Mouse (Mus musculus) forebrain, embryonic 15.5 days (tissue): ENCODE results near the gene Ccnd2. TPM values are rescaled to one million over a fixed set of nuclear protein-coding genes. Genes with fewer than 3 reads are reported as not detected.

Experiments used
- ATAC-seq: fragments of 200-750 bp; cut with Nextera tagmentation; replicated peaks from 2 replicates; pipeline ENCODE4 v1.8.0; 2017; ENCODE audit warnings: mild to moderate bottlenecking, moderate TSS enrichment, moderate library complexity
- H3K27ac ChIP-seq: fragments of 300-500 bp; sonication (generic); replicated peaks from 2 replicates; pipeline ENCODE4 v1.5.1; 2015; ENCODE audit warnings: mild to moderate bottlenecking, inconsistent platforms
- H3K27me3 ChIP-seq: fragments of 300-500 bp; sonication (generic); 2 replicates; pipeline ENCODE4 v1.6.1; 2015; ENCODE audit warnings: inconsistent platforms
- H3K36me3 ChIP-seq: fragments of 300-500 bp; sonication (generic); 2 replicates; pipeline ENCODE4 v1.6.1; 2015; ENCODE audit warnings: mild to moderate bottlenecking, inconsistent platforms
- H3K4me1 ChIP-seq: fragments of 300-500 bp; sonication (generic); 2 replicates; pipeline ENCODE4 v1.6.1; 2015; ENCODE audit warnings: inconsistent platforms
- H3K4me2 ChIP-seq: fragments of 300-500 bp; sonication (generic); replicated peaks from 2 replicates; pipeline ENCODE4 v1.6.1; 2015; ENCODE audit warnings: mild to moderate bottlenecking, inconsistent platforms
- H3K4me3 ChIP-seq: fragments of 300-500 bp; sonication (generic); 2 replicates; pipeline ENCODE4 v1.5.1; 2015; ENCODE audit warnings: mild to moderate bottlenecking, inconsistent platforms
- H3K9ac ChIP-seq: fragments of 300-500 bp; sonication (generic); replicated peaks from 2 replicates; pipeline ENCODE4 v1.6.1; 2015; ENCODE audit warnings: mild to moderate bottlenecking, inconsistent platforms
- H3K9me3 ChIP-seq: fragments of 300-500 bp; sonication (generic); 2 replicates; pipeline ENCODE4 v1.6.1; 2016; ENCODE audit warnings: inconsistent platforms
- WGBS: fragments of 180-500 bp; shearing (Covaris S2); methylation state at CpG from one replicate; pipeline ENCODE4 v1.1.7; 2015; ENCODE audit warnings: mixed read lengths; 5-methylcytosine and 5-hydroxymethylcytosine counted together
- polyA plus RNA-seq: library from polyadenylated mRNA; unstranded; fragments of >200 nt; fragmentation: Nextera tagmentation; extraction: Ambion mirVana; gene quantifications from 2 replicates; pipeline ENCODE4 v1.2.1, GENCODE M21; 2015

Ccnd2 gene
- polyA plus RNA-seq, 1 experiment from 2014 or later = 1,282 TPM

DNA sequence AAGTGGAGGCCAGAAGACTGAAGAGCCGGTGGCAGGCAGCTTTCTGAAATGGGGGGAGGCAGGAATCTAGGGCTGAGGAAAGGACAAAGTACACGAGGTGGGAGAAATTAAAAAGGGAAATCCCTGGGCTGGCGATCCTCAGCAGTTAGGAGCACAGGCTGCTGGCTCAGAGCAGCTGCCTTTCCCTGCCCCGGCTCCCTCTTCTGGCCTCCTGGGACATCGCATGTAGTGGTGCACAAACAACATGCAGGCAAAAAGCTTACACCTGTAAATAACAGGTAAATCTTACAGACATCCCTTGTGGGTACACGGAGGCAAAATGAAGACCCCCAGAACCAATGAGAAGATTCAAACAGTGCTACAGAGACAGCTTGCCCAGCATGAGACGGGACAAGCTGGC, 57.4 kb downstream of the Ccnd2 start:
- Histone ChIP-seq H3K4me2 (no peak overlapping the region), H3K9ac (no peak overlapping the region), H3K4me1 (no peaks in the 10 kb centered on the region), H3K27me3 (no peaks in the 10 kb centered on the region), H3K36me3 (peaks cover 23% of the 10 kb centered on the region), H3K9me3 (no peaks in the 10 kb centered on the region), H3K27ac (no peak overlapping the region), H3K4me3 (no peak overlapping the region)
- WGBS = 64% methylated on average over 7 of the region's 7 CpGs
- ATAC-seq = no peak

DNA sequence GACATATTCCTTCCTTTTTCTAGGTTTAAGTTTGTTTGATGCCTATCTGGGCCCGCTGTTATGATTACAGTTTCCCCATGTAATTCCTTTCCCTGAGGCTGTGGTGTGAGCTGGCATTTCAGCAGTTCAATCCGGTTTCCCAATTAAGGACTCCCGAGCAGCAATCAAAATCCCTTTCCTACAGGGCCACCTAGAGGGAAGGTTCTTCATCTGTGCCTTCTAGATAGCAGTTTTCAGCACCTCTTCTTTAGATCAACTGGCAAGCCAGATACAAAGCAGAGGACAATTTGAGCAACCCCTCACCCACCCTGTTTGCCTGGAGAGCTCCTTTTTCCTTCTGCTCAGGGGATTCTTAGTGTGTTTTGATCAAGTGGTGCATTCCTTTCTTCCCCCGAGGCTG, 65.3 kb downstream of the Ccnd2 start:
- no peak for ATAC-seq
- no peak overlapping the region for H3K27ac ChIP-seq
- H3K27me3 ChIP-seq = no peaks in the 10 kb centered on the region
- H3K9me3 ChIP-seq = no peaks in the 10 kb centered on the region
- no peak overlapping the region for H3K4me2 ChIP-seq
- H3K36me3 ChIP-seq = peaks cover 42% of the 10 kb centered on the region
- H3K4me3 ChIP-seq = no peak overlapping the region
- 58% methylated on average over 4 of the region's 4 CpGs for WGBS
- no peak overlapping the region for H3K9ac ChIP-seq
- no peaks in the 10 kb centered on the region for H3K4me1 ChIP-seq

DNA sequence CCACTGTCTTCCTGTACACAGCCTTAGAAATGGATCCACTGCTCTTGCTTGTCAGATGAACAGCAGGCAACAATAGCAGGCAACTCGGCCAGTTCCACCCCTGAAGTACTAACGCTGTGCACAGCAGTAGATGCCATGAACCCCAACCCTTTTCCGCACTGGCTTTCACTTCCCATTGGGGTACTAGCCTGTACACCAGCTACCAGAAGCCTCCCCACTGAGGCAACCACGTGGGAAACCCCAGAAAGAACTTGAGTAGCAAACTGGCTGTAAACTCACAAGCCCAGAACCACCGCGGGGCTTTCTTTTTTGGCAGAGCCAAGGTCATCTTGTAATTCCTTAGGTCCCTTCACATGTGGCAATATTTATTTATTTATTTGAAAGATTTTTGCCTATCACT, 70.2 kb downstream of the Ccnd2 start:
- Histone ChIP-seq H3K4me3 (no peak overlapping the region), H3K9me3 (no peaks in the 10 kb centered on the region), H3K27me3 (no peaks in the 10 kb centered on the region), H3K27ac (no peak overlapping the region), H3K4me2 (no peak overlapping the region), H3K9ac (no peak overlapping the region), H3K36me3 (peaks cover 4% of the 10 kb centered on the region; the same call in 1 of the 2 replicates), H3K4me1 (peaks cover 5% of the 10 kb centered on the region; the same call in 1 of the 2 replicates)
- ATAC-seq = no peak
- 76% methylated on average over 6 of the region's 6 CpGs for WGBS

DNA sequence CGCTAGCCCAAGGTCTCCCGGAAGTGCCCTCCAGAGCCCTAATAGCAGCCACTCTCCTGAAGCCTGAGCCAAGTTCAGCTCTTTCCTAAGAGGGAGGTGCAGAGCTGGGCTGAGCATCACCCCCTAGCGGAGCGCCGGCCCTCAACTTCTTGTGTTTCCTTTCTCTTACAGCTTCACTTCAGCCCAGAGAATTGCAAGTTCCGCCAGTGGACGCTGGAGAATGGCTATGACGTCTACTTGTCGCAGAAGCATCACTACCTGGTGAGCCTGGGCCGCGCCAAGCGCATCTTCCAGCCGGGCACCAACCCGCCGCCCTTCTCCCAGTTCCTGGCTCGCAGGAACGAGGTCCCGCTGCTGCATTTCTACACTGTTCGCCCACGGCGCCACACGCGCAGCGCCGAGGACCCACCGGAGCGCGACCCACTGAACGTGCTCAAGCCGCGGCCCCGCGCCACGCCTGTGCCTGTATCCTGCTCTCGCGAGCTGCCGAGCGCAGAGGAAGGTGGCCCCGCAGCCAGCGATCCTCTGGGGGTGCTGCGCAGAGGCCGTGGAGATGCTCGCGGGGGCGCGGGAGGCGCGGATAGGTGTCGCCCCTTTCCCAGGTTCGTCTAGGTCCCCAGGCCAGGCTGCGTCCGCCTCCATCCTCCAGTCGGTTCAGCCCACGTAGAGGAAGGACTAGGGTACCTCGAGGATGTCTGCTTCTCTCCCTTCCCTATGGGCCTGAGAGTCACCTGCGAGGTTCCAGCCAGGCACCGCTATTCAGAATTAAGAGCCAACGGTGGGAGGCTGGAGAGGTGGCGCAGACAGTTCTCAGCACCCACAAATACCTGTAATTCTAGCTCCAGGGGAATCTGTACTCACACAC, 71.9 kb downstream of the Ccnd2 start:
- Histone ChIP-seq H3K9ac (peak overlapping the region; percentile 82), H3K36me3 (no peaks in the 10 kb centered on the region), H3K27ac (peak overlapping the region; percentile 78), H3K9me3 (no peaks in the 10 kb centered on the region), H3K4me1 (peaks cover 5% of the 10 kb centered on the region; the same call in 1 of the 2 replicates), H3K4me2 (peak overlapping the region; percentile 95), H3K27me3 (no peaks in the 10 kb centered on the region), H3K4me3 (peak overlapping the region; percentile 71)
- peak; percentile 92 for ATAC-seq
- 2% methylated on average over 59 of the region's 59 CpGs for whole genome bisulfite sequencing

Other genes with a start within 250 kb of the Ccnd2 start
- gene Dyrk4, start 230.4 kb downstream of the Ccnd2 start, polyA plus RNA-seq = 0.08 TPM in 1 of 2 replicates, not detected in the other
- 29.9 and 33.8 TPM in 2 replicates for gene Rad51ap1, start 212.6 kb downstream of the Ccnd2 start, polyA plus RNA-seq
- gene D6Wsu163e, start 212.2 kb downstream of the Ccnd2 start, polyA plus RNA-seq = 29.8 and 31.3 TPM in 2 replicates
- gene Fgf6, start 136.6 kb downstream of the Ccnd2 start, polyA plus RNA-seq = not detected in 2 replicates
- 0.09 and 0.10 TPM in 2 replicates for gene Fgf23, start 79.3 kb downstream of the Ccnd2 start, polyA plus RNA-seq
- 9.2 and 10.0 TPM in 2 replicates for gene Tigar, start 42.6 kb downstream of the Ccnd2 start, polyA plus RNA-seq